Mouse (Mus musculus): ENCODE data around the gene Ankrd52. TPM values are rescaled to one million over a fixed set of nuclear protein-coding genes. Genes with fewer than 3 reads are reported as not detected.

Ankrd52 gene
- total RNA-seq, 4 experiments from 2014 or later = 46.3 to 57.3 (median 50.2) TPM

GRCm38 (mm10) chr10:128438675-128439279, 61.9 kb downstream of the Ankrd52 start:
- DNase-seq (ENCODE audit: low spot score in 2 of 2) = no peak

GRCm38 (mm10) chr10:128440407-128440806, 63.5 kb downstream of the Ankrd52 start:
- DNase-seq (ENCODE audit: low spot score in 2 of 2) = no peak

GRCm38 (mm10) chr10:128441324-128442119, 64.6 kb downstream of the Ankrd52 start:
- no peak for DNase-seq (ENCODE audit: low spot score in 2 of 2)

- no peak for DNase-seq (ENCODE audit: low spot score in 2 of 2)
Observed at GRCm38 (mm10) chr10:128442718-128443117, 65.8 kb downstream of the Ankrd52 start.

GRCm38 (mm10) chr10:128444354-128444753, 67.4 kb downstream of the Ankrd52 start:
- no peak for DNase-seq (ENCODE audit: low spot score in 2 of 2)

- no peak for DNase-seq (ENCODE audit: low spot score in 2 of 2)
Observed at GRCm38 (mm10) chr10:128445407-128445806, 68.5 kb downstream of the Ankrd52 start.

GRCm38 (mm10) chr10:128451014-128451413, 74.1 kb downstream of the Ankrd52 start:
- DNase-seq (ENCODE audit: low spot score in 2 of 2) = no peak

GRCm38 (mm10) chr10:128454471-128454870, 77.6 kb downstream of the Ankrd52 start:
- no peak for DNase-seq (ENCODE audit: low spot score in 2 of 2)

- DNase-seq (ENCODE audit: low spot score in 2 of 2) = peak; percentile 55 to 61
Observed at GRCm38 (mm10) chr10:128455280-128455679, 78.4 kb downstream of the Ankrd52 start.

GRCm38 (mm10) chr10:128457676-128458075, 80.8 kb downstream of the Ankrd52 start:
- DNase-seq (ENCODE audit: low spot score in 2 of 2) = no peak

Small RNA genes lying within 50 kb of the gene (microRNA-seq; reads per million reads assigned to microRNA genes)
- gene Gm25361 = 0 reads per million in 2 experiments
- gene Gm26308 = 0 reads per million in 2 experiments
- gene Mir6914 = 0.32 to 1.3 reads per million in 2 experiments
- gene Mir6915 = 3.3 to 3.8 reads per million in 2 experiments
- gene Mir8105 = 1.0 to 1.9 reads per million in 2 experiments

Other genes starting within 250 kb of the Ankrd52 start
- gene Rbms2, start 196.8 kb upstream of the Ankrd52 start, total RNA-seq (2022) = 10 to 100 TPM; 12.1 to 19.4 (median 16.5) TPM
- gene Gls2, start 182.7 kb upstream of the Ankrd52 start, total RNA-seq (2022) = 10 to 100 TPM; 24.4 to 33.2 (median 24.6) TPM
- 10 to 100 TPM in 1 of 4 experiments, 1 to 10 TPM in 3; 9.2 to 10.3 (median 9.6) TPM for gene Spryd4, start 165.3 kb upstream of the Ankrd52 start, total RNA-seq (2022)
- not detected for gene Mip, start 151.3 kb upstream of the Ankrd52 start, total RNA-seq (2022)
- gene Timeless, start 145.1 kb upstream of the Ankrd52 start, total RNA-seq (2022) = 1 to 10 TPM; 5.7 to 8.0 (median 7.4) TPM
- not detected for gene Apon, start 123.0 kb upstream of the Ankrd52 start, total RNA-seq (2022)
- gene Apof, start 108.4 kb upstream of the Ankrd52 start, total RNA-seq (2022) = not detected
- 10 to 100 TPM; 34.3 to 39.3 (median 37.8) TPM for gene Stat2, start 106.6 kb upstream of the Ankrd52 start, total RNA-seq (2022)
- gene Il23a, start 78.4 kb upstream of the Ankrd52 start, total RNA-seq (2022) = not detected
- 10 to 100 TPM; 14.6 to 16.3 (median 15.5) TPM for gene Pan2, start 73.8 kb upstream of the Ankrd52 start, total RNA-seq (2022)
- 10 to 100 TPM; 69.2 to 89.4 (median 82.4) TPM for gene Cnpy2, start 54.7 kb upstream of the Ankrd52 start, total RNA-seq (2022)
- gene Cs, start 39.4 kb upstream of the Ankrd52 start, total RNA-seq (2022) = 100 to 1,000 TPM; 221 to 231 (median 224) TPM
- 10 to 100 TPM; 47.5 to 57.4 (median 51.9) TPM for gene Coq10a, start 8.1 kb upstream of the Ankrd52 start, total RNA-seq (2022)
- under 1 TPM in 3 of 4 experiments, not detected in 1; 0.35 to 0.45 (median 0.43) TPM for gene Slc39a5, start 24.1 kb downstream of the Ankrd52 start, total RNA-seq (2022)
- 100 to 1,000 TPM in 2 of 4 experiments, 10 to 100 TPM in 2; 94.4 to 107 (median 100) TPM for gene Nabp2, start 34.4 kb downstream of the Ankrd52 start, total RNA-seq (2022)
- gene Rnf41, start 34.5 kb downstream of the Ankrd52 start, total RNA-seq (2022) = 10 to 100 TPM; 71.7 to 79.9 (median 75.7) TPM
- gene Smarcc2, start 82.1 kb downstream of the Ankrd52 start, total RNA-seq (2022) = 100 to 1,000 TPM; 238 to 267 (median 258) TPM
- 100 to 1,000 TPM; 486 to 591 (median 538) TPM for gene Myl6, start 117.0 kb downstream of the Ankrd52 start, total RNA-seq (2022)
- 10 to 100 TPM; 18.4 to 23.6 (median 22.6) TPM for gene Myl6b, start 121.6 kb downstream of the Ankrd52 start, total RNA-seq (2022)
- gene Esyt1, start 148.8 kb downstream of the Ankrd52 start, total RNA-seq (2022) = 10 to 100 TPM in 2 of 4 experiments, 1 to 10 TPM in 2; 7.0 to 11.5 (median 9.3) TPM
- gene Zc3h10, start 170.7 kb downstream of the Ankrd52 start, total RNA-seq (2022) = 10 to 100 TPM; 12.7 to 17.0 (median 15.2) TPM
- gene Rpl41, start 172.2 kb downstream of the Ankrd52 start, total RNA-seq (2022) = 1,000 to 10,000 TPM; 1,259 to 1,817 (median 1,529) TPM
- 10 to 100 TPM; 58.7 to 62.0 (median 59.0) TPM for gene Pa2g4, start 188.9 kb downstream of the Ankrd52 start, total RNA-seq (2022)
- gene Erbb3, start 212.5 kb downstream of the Ankrd52 start, total RNA-seq (2022) = 1 to 10 TPM; 6.8 to 8.4 (median 8.1) TPM
- gene Rps26, start 249.6 kb downstream of the Ankrd52 start, total RNA-seq (2022) = 100 to 1,000 TPM; 141 to 325 (median 239) TPM

Data from layer of hippocampus, adult 8-10 months (tissue).